Mouse (Mus musculus): Measurements from ENCODE around the gene Rab44.
"Not testable (repeated sequence)": the region's sequence is repeated elsewhere in the genome, so short reads cannot be mapped to it uniquely, and the experiment has no call there.

The Rab44 gene

GRCm38 (mm10) chr17:29090776-29091175 is 23.2 kb upstream of the Rab44 start, which contains the start of gene Cdkn1a:
Gene Cdkn1a, plus strand, starts transcription at chr17:29090976.
- CTCF ChIA-PET, result interaction anchor here (0.6 kb wide), 1 partner anchor 10 kb away, joined by 7 read pairs; no protein-coding TSS in a partner anchor

- CTCF ChIA-PET, result interaction anchor here (0.5 kb wide), 1 partner anchor 528 kb away, joined by 3 read pairs; no protein-coding TSS in a partner anchor
These were observed 22.5 kb upstream of the Rab44 start for GRCm38 (mm10) chr17:29091348-29091944.

DNA sequence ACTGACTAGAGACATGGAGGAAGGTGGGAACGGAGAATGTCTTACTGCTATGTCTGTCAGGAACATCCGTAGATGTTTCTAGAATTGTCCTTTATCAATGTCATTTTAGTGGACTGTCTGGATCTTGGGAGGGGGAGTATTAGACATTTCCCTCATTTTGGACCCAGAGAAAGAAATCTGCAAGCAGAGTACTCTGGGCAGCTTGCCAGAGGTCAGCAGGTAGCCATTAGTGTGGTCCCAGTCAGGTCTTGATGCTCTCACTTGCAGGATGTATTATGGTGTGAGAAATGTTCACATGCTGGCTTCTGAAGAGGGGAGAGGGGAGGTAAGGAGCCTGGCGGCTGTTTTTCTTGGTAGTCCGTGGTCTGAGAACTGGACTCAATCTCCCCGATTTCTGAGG is 21.4 kb upstream of the Rab44 start:
- CTCF ChIA-PET, result no interaction called here

DNA sequence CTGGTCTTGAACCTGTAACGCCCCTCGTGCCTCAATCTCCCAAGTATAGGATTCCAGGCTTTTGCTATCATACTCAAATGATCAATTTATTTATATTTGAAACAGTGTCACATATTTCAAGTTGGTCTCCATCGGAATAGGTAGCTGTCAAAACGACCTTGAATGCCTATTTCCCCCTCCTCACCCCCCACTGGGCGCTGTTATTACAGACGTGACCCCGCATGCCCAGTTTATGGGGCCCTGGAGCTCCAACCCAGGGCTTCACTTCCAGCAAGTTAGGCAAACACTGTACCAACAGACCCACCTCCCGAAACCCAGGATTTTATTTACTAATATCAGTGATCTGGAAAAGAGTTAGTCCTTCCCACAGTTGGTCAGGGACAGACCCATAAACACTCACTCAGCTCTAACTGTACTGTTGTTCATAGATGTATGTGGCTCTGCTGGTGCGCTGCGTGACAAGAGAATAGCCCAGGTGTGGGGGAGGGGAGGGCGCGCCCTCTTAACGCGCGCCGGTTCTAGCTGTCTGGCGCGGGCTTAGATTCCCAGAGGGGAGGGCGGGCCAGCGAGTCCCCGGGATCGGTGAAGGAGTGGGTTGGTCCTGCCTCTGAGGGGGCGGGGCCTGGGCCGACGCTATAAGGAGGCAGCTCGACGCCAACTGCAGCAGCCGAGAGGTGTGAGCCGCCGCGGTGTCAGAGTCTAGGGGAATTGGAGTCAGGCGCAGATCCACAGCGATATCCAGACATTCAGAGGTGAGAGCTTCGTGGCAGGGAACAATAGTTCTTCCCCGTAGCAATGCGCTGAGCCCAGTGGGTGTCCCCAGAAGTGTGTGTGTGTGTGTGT is 20.6 kb upstream of the Rab44 start:
- CTCF ChIA-PET, result interaction anchor here (0.6 to 1.3 kb wide), 8 partner anchors 12 to 100 kb away, joined by 3 to 8 read pairs (median 4); no protein-coding TSS in a partner anchor

- CTCF ChIA-PET, result interaction anchor here (0.6 to 1.3 kb wide), 5 partner anchors 12 to 75 kb away, joined by 3 to 4 read pairs (median 4); no protein-coding TSS in a partner anchor
These were observed 20.0 kb upstream of the Rab44 start for GRCm38 (mm10) chr17:29093961-29094309.

DNA sequence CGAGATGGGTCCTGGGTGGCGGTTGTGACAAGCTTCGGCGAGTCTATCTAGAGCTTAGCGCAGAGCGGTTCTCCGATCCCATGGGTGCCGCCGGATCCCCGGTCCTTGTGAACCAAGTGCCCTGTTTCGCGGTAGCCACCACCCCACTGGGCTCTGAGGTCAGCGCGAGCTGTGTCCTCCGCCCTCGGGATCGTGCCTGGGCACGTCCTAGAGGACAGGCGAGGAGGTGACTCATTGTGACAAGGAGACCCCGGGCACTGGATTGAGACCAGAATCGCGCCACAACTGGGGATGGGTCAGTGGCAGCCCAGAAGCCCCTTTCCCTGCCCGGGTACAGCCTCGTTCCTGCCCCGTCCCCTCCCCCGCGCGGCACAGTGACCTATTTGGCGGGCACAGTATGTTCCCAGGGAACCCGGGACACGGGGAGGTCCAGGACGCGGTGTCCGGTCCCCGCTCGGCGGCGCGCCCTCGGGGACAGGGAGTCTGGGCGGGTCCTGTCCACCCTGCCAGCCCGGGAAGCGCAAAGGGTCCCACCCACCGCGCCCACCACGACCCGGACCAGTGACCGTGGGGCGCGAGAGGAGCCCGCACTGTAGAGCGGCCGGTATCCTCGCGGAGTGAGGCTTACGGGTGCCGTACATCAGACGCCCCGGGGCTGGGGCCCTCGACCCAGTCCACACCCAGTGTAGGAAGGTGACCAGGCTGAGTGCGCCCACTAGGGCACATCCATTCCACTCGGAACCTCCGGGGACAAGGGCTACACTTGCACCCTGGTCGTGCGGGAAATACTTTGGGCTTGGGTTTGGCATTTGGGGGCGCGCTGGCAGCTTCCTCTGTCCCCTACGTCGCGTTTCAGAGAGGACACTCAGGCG is 19.4 kb upstream of the Rab44 start:
- CTCF ChIA-PET, result interaction anchor here (0.6 to 1.3 kb wide), 5 partner anchors 13 to 69 kb away, joined by 3 to 9 read pairs (median 4); no protein-coding TSS in a partner anchor

DNA sequence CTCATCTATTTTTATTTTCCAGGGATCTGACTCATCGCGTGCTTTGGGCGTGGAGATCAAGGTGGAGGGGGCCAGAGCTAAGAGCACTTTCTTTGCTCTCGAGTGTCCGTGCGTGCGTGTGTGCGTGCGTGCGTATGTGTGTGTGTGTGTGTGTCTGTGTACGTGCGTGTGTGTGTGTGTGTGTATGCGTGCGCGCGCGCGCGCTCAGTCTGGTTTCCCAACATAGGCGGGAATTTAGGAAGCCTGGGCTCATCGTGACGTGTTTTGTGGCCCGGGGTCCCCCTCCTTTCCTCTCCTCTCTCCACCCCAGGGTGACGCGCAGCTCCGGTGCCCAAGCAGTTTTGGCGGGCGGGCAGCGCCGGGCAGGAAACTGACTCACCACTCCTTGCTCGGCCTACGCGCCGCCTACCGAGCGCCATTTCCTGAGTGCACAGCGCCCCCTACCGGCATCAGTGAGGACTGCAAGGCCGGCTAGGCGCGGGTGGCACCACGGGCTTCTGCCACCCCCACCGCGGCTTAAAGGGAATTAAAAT is 18.7 kb upstream of the Rab44 start:
- CTCF ChIA-PET, result interaction anchor here (0.6 to 1.3 kb wide), 4 partner anchors 13 to 68 kb away, joined by 3 to 9 read pairs (median 4); no protein-coding TSS in a partner anchor

DNA sequence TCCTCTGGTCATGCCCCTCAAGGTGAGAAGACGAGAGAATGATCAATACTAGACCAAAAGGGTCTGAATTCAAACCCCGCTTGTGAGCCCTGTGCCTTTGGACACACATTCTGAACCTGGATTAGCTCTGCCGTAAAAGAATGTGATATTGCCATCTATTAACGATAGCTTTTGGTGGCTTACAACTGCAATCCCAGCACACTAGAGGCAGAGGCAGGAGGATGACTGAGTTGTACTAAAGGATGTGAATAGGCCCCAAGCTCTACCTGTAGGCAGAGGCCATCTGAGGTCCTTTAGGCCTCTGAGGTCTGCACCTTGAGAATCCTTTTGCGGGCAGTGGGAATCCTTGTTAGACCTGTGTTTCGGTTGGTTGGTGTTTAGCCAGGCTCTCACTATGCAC is 17.7 kb upstream of the Rab44 start:
- CTCF ChIA-PET, result interaction anchor here (1.3 kb wide), 1 partner anchor 47 kb away, joined by 3 read pairs; no protein-coding TSS in a partner anchor

- CTCF ChIA-PET, result no interaction called here
These were observed 16.9 kb upstream of the Rab44 start for GRCm38 (mm10) chr17:29096851-29097561.

DNA sequence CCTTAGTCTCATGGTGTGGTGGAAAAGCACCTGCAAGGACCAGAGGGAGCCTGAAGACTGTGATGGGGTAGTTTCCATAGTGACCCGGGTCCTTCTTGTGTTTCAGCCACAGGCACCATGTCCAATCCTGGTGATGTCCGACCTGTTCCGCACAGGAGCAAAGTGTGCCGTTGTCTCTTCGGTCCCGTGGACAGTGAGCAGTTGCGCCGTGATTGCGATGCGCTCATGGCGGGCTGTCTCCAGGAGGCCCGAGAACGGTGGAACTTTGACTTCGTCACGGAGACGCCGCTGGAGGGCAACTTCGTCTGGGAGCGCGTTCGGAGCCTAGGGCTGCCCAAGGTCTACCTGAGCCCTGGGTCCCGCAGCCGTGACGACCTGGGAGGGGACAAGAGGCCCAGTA is 15.7 kb upstream of the Rab44 start:
- CTCF ChIA-PET, result no interaction called here

DNA sequence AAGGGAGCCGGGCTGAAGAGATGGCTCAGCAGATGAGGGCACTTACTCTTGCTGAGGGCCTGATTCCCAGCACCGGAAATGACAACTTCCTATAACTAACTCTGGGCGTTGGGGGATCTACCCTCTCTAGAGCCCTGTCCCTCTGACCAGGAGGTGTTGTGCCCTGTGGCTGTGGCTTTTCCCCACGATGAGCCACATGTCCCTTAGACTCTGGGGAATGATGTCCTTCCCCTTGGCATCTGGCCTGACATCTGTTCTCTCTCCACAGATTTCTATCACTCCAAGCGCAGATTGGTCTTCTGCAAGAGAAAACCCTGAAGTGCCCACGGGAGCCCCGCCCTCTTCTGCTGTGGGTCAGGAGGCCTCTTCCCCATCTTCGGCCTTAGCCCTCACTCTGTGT is 14.9 kb upstream of the Rab44 start:
- CTCF ChIA-PET, result no interaction called here

DNA sequence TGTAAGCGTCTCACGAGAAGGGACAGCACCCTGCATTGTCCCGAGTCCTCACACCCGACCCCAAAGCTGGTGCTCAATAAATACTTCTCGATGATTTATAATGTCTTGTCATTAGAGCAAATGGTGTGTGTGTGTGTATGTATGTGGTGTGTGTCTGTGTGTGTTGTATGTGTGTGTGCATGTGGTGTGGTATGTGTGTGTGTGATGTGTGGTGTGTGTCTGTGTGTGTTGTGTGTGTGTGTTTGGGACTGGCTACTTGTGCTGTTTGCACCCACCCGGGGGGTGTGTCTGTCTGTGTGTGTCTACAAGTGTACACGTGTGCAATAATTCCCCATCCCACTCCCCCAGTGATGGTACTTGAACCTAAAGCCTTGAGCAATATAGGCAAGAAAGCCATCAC is 13.3 kb upstream of the Rab44 start:
- CTCF ChIA-PET, result no interaction called here

DNA sequence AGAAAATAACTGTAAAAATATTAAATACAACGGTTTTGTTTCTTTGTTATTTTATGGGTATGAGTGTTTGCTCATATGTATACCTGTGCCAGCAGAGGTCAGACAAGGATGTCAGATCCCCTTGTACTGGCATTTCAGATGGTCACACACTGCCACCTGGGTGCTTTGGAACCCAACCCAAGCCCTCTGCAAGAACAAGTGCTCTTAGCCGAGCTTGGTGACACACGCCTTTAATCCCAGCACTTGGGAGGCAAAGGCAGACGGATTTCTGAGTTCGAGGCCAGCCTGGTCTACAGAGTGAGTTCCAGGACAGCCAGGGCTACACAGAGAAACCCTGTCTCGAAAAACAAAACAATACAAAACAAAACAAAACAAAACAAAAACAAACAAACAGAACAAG is 3.6 kb upstream of the Rab44 start:
- CTCF ChIA-PET, result not testable (repeated sequence)

- CTCF ChIA-PET, result no interaction called here
These were observed 2.6 kb upstream of the Rab44 start for GRCm38 (mm10) chr17:29111332-29111731.

GRCm38 (mm10) chr17:29116023-29116422 is 2.1 kb downstream of the Rab44 start:
- CTCF ChIA-PET, result no interaction called here

- CTCF ChIA-PET, result no interaction called here
These were observed 3.2 kb downstream of the Rab44 start for GRCm38 (mm10) chr17:29117006-29117648.

DNA sequence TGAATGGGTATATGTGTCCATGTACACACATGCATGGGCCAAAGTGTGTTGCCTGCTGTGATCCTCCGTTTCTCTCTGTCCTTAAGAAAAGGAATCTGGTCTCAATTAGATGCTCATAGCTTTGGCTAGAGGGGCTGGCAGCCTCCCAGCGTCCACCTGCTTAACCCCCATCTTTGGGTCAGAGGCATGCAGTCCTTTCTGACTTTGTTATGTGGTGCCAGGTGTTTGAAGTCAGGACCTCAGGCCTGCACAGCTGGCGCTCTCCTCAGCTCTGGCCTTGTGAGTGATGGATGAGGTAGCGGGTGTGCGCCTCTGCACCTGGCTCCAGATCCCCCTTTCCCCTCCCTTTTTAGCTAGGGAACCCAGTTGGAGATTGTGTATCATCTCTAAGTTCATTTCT is 4.1 kb downstream of the Rab44 start:
- CTCF ChIA-PET, result interaction anchor here (0.7 kb wide), 1 partner anchor 252 kb away, joined by 3 read pairs; no protein-coding TSS in a partner anchor

- CTCF ChIA-PET, result no interaction called here
These were observed 6.7 kb downstream of the Rab44 start for GRCm38 (mm10) chr17:29120666-29121065.

DNA sequence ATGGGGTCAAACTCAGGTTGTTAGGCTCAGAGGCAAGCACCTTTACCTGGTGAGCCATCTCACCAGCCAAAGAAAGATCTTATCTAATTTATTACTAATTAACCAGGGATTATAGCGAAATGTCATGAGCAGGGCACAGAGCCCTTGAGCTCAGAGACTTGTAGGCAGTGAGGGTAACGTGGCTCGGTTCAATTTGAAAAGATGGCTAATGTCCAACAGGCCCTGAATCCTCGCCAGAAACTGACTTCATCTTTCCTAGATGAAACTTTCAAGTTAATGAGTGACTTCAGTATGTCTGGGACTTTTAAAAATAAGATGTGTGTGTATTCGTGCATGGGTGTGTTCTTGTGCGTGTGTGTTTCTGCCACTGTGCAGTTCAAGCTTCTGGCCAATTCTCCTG is 8.9 kb downstream of the Rab44 start:
- CTCF ChIA-PET, result no interaction called here

- CTCF ChIA-PET, result interaction anchor here (0.7 kb wide), 1 partner anchor 81 kb away, joined by 11 read pairs; no protein-coding TSS in a partner anchor
These were observed 9.7 kb downstream of the Rab44 start for GRCm38 (mm10) chr17:29123578-29124174.

Measured in spleen, embryonic (tissue).